Mouse (Mus musculus): ENCODE data around the gene Cyp2c40.
"Not testable (repeated sequence)": the region's sequence is repeated elsewhere in the genome, so short reads cannot be mapped to it uniquely, and the experiment has no call there.

Gene Cyp2c40

DNA sequence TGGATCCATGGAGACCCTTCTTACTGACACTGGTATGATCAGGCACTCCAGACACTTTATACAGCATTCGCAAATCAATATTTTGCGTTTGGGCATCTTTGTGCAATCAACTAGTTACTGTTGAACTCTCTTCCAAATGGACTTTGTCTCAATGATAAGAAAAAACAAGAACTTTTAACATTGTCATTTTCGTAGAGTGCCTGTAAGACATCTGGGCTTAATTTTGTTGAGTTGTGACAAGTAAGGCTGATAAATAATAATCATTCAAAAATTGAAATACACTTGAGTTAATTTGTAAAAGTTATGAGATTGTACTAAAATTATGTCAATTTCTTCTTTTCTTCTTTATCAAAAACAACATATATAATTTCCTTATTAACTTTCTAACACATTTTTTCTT lies at the start of gene Cyp2c40:
TSS of gene Cyp2c40 (minus strand) at position 101 of the 400 bp plus-strand sequence.
- not testable (repeated sequence) for DNase-seq

DNA sequence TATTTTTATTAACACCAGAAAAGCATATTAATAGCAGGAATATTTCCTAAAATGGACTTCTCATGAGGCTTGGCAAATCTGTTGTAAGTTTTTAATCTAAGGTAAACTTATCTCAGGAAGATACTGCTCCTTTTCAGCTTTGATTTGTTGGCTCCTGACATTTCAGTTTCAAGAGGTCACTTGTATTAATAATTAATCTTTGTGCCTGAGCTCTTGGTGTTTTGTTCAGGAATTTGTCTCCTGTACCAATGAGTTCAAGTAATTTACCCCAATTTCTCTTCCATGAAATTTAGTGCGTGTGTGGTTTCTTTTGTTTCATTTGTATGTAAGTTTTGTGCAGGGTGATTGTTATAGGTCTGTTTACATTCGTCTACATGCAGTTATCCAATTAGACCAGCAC lies 8.3 kb upstream of the Cyp2c40 start:
- DNase-seq = not testable (repeated sequence)

DNA sequence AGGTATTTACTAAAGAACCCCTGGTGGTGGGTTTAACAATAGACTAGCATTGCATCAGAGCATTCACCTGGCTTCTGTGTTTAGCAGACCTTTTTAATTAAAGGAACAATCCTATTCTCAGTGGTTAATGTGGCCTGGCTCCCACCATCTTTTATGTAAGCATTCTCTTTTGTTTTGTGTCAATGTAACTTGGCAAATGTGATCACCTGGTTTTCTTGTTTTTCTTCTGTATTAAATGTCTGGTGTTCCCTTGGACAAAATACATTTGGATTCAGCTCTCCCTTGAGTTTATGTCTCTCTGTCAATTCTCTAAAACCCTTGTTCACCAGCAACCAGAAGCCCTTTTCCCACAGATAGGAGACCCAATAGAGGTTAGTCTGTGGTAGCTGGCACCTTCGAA lies 3.8 kb upstream of the Cyp2c40 start:
- not testable (repeated sequence) for DNase-seq

DNA sequence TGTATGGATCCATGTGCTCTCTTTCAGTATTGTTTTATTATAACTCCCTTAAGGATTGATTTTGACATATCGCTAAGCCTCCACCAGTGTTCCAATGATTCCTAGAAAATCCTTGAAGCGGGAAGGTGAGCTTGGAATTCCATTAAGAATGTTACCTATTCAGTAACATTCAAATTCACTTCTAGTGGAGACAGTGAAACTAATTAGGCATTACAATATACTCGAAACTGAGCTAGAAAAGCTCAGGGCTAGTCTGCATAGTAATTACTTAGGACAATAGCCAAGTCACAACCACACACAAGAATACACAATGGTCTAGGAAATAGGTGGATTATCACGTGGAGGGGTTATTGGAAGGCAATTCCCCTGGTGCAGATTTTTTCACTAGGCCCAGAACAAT lies 3.4 kb upstream of the Cyp2c40 start:
- not testable (repeated sequence) for DNase-seq

DNA sequence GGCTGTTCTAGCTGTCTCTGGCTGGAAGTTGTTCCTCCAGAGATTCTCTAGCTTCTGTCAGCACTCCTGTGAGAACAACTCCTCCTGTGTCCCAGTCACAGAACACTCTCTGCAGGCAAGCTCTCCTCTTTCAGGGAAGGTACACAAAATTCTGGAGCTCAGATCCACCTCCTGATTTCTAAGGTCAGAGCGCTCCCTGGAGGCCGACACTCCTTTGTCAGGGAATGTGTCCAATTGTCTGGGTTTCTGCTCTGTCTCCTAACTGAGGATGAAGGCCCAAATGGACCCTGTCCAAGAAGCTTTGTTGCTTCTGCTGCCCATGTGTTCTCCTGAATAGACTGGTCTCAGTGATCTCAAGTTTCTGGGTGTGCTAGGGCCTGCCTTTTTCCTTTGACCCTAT lies 27.2 kb downstream of the Cyp2c40 start:
- not testable (repeated sequence) for DNase-seq

DNA sequence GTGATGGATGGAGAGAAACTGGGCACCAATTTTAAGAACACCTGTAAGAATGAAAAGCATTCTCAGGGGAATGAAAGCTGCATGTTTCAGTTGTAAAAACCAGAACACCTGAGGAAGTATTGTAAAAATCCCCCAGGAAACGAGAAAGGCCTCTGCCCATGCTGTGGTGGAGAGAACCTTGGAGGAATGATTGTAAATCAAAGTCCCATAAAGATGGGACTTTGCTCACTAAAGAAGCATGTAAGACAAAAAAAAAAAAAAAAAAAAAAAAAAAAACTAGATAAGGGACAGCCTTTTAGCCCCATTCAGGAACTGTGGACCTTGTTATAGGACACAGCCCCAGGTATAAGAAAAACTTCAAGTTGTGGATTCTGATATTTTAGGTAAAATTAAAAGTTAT lies 67.3 kb downstream of the Cyp2c40 start:
- no peak for DNase-seq

DNA sequence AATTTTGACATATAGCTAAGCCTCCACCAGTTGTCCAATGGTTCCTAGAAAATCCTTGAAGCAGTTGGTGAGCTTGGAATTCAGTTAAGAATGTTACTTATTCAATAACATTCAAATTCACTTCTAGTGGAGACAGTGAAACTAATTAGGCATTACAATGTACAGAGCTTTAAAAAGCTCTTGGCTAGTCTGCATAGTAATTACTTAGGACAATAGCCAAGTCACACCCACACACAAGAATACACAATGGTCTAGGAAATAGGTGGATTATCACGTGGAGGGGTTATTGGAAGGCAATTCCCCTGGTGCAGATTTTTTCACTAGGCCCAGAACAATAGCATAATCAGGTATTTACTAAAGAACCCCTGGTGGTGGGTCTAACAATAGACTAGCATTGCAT lies 68.3 kb downstream of the Cyp2c40 start:
- not testable (repeated sequence) for DNase-seq

DNA sequence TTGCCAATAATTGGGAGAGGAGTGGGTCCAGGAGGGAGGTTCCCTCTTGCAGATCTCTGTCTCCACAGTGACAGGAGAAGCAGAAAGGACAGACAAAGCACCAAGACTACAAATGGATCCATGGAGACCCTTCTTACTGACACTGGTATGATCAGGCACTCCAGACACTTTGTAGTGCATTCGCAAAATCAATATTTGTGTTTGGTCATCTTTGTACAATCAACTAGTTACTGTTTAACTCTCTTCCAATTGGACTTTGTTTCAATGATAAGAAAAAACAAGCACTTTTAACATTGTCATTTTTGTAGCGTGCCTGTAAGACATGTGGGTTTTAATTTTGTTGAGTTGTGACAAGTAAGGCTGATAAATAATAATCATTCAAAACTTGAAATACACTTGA lies 71.7 kb downstream of the Cyp2c40 start, which contains the start of gene Cyp2c68:
TSS of gene Cyp2c68 (minus strand) at position 135 of the 400 bp plus-strand sequence.
- no peak for DNase-seq
